Mouse (Mus musculus): ENCODE data around the gene Sc5d. TPM values are rescaled to one million over a fixed set of nuclear protein-coding genes. Genes with fewer than 3 reads are reported as not detected.

The Sc5d gene
- polyA plus RNA-seq, 1 experiment from 2014 or later: 44.7 TPM

DNA sequence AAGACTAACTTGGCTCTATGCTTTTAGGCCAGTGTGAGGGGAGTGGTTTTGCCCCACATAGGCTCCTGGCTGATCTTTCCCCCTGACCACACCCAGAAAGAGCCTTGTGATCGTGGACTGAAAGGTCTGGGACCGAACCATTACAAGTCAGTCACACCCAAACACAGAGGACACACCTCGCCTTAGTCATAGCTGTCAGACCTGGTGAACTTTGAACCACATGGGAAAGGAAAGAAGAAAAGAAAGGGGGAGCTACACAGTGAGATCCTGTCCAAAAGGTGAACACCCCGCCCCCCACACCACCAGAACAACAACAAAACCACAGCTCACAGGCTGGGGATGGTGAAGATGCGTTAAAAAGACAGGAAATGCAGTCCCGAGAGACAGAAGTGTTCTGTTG is 14.9 kb downstream of the Sc5d start:
- no peak for ATAC-seq (ENCODE audit: insufficient number of reproducible peaks, insufficient read depth, low FRiP score, low TSS enrichment, low read depth)

GRCm38 (mm10) chr9:42246688-42247087 is 17.4 kb downstream of the Sc5d start:
- WGBS: 85% methylated on average over 6 of the region's 6 CpGs
- Histone ChIP-seq H3K27me3 (no peaks in the 10 kb centered on the region), H3K36me3 (peaks cover 5% of the 10 kb centered on the region; the same call in 1 of the 2 replicates), H3K27ac (no peak overlapping the region), H3K4me2 (no peak overlapping the region), H3K9ac (no peak overlapping the region), H3K4me3 (no peak overlapping the region), H3K9me3 (no peaks in the 10 kb centered on the region), H3K4me1 (no peaks in the 10 kb centered on the region)
- ATAC-seq (ENCODE audit: insufficient number of reproducible peaks, insufficient read depth, low FRiP score, low TSS enrichment, low read depth): no peak

More for the DNA sequence above, 14.9 kb downstream of the Sc5d start:
- H3K27ac ChIP-seq: no peak overlapping the region
- H3K36me3 ChIP-seq: peaks cover 12% of the 10 kb centered on the region; the same call in 1 of the 2 replicates
- WGBS: 71% methylated on average over 6 of the region's 6 CpGs
- no peaks in the 10 kb centered on the region for H3K9me3 ChIP-seq
- H3K4me3 ChIP-seq: no peak overlapping the region
- H3K27me3 ChIP-seq: no peaks in the 10 kb centered on the region
- no peak overlapping the region for H3K4me2 ChIP-seq
- H3K9ac ChIP-seq: no peak overlapping the region
- no peaks in the 10 kb centered on the region for H3K4me1 ChIP-seq

DNA sequence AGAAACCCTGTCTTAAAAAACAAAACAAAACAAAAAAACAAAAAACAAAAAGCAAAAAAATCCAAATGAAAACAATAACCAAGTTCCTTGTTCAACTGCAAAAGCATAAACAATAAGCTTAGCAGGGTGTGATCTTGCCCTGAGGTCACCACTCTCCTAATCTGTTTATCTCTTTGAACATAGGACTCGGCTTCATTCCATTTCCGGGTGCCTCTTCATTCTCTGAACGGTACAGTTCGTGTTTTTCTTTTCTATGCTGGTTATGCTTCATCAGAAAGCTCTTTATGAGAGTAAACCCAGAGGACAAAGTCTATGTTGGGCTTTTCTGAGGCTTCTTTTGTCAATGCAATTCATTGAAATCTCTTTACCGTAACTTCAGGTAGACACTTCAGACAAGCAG is 19.9 kb downstream of the Sc5d start:
- no peaks in the 10 kb centered on the region for H3K36me3 ChIP-seq
- peaks cover 9% of the 10 kb centered on the region for H3K4me1 ChIP-seq
- 71% methylated on average over 5 of the region's 5 CpGs for WGBS
- no peaks in the 10 kb centered on the region for H3K27me3 ChIP-seq
- no peak overlapping the region for H3K4me3 ChIP-seq
- no peak overlapping the region for H3K27ac ChIP-seq
- no peak overlapping the region for H3K4me2 ChIP-seq
- no peak overlapping the region for H3K9ac ChIP-seq
- H3K9me3 ChIP-seq: no peaks in the 10 kb centered on the region
- ATAC-seq (ENCODE audit: insufficient number of reproducible peaks, insufficient read depth, low FRiP score, low TSS enrichment, low read depth): no peak

GRCm38 (mm10) chr9:42241021-42241420 is 23.0 kb downstream of the Sc5d start:
- no peaks in the 10 kb centered on the region for H3K36me3 ChIP-seq
- no peaks in the 10 kb centered on the region for H3K27me3 ChIP-seq
- H3K4me2 ChIP-seq: no peak overlapping the region
- WGBS: 75% methylated on average over 3 of the region's 3 CpGs
- H3K4me1 ChIP-seq: peaks cover 9% of the 10 kb centered on the region
- ATAC-seq (ENCODE audit: insufficient number of reproducible peaks, insufficient read depth, low FRiP score, low TSS enrichment, low read depth): no peak
- H3K27ac ChIP-seq: no peak overlapping the region
- H3K9me3 ChIP-seq: no peaks in the 10 kb centered on the region
- H3K9ac ChIP-seq: no peak overlapping the region
- H3K4me3 ChIP-seq: no peak overlapping the region

GRCm38 (mm10) chr9:42240583-42240992 is 23.5 kb downstream of the Sc5d start:
- ATAC-seq (ENCODE audit: insufficient number of reproducible peaks, insufficient read depth, low FRiP score, low TSS enrichment, low read depth): no peak
- no peaks in the 10 kb centered on the region for H3K36me3 ChIP-seq
- H3K9ac ChIP-seq: no peak overlapping the region
- H3K4me2 ChIP-seq: peak overlapping the region; percentile 45
- WGBS: 24% methylated on average over 11 of the region's 11 CpGs
- no peaks in the 10 kb centered on the region for H3K9me3 ChIP-seq
- H3K4me3 ChIP-seq: no peak overlapping the region
- H3K27ac ChIP-seq: no peak overlapping the region
- no peaks in the 10 kb centered on the region for H3K27me3 ChIP-seq
- peaks cover 9% of the 10 kb centered on the region for H3K4me1 ChIP-seq

DNA sequence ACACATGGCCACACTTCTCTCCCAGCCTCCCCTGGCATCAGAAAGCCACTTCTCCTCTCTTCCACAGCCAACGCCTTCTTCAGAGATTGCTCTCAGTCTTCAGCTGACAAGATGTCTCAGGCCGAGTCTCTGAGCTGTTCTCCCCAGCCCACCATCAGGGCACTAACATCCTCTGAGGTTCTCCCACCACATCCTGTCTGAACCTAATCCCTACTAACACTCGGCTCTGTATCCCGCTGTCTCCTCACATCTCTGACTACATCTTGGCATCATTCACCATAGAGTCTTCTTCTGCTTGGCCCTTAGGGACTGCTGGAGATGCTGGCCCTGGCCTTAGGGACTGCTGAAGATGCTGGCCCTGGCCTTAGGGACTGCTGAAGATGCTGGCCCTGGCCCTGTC is 25.2 kb downstream of the Sc5d start:
- Histone ChIP-seq H3K4me2 (no peak overlapping the region), H3K27ac (no peak overlapping the region), H3K36me3 (no peaks in the 10 kb centered on the region), H3K4me3 (no peak overlapping the region), H3K4me1 (peaks cover 9% of the 10 kb centered on the region), H3K9me3 (no peaks in the 10 kb centered on the region), H3K9ac (no peak overlapping the region), H3K27me3 (no peaks in the 10 kb centered on the region)
- no peak for ATAC-seq (ENCODE audit: insufficient number of reproducible peaks, insufficient read depth, low FRiP score, low TSS enrichment, low read depth)
- WGBS: 83% methylated on average over 4 of the region's 4 CpGs

- Histone ChIP-seq H3K27ac (no peak overlapping the region), H3K36me3 (no peaks in the 10 kb centered on the region), H3K9me3 (no peaks in the 10 kb centered on the region), H3K4me2 (no peak overlapping the region), H3K27me3 (no peaks in the 10 kb centered on the region), H3K4me1 (no peaks in the 10 kb centered on the region), H3K4me3 (no peak overlapping the region), H3K9ac (no peak overlapping the region)
- ATAC-seq (ENCODE audit: insufficient number of reproducible peaks, insufficient read depth, low FRiP score, low TSS enrichment, low read depth): no peak
- WGBS: 79% methylated on average over 5 of the region's 5 CpGs
Measured at GRCm38 (mm10) chr9:42231116-42231515, 32.9 kb downstream of the Sc5d start.

DNA sequence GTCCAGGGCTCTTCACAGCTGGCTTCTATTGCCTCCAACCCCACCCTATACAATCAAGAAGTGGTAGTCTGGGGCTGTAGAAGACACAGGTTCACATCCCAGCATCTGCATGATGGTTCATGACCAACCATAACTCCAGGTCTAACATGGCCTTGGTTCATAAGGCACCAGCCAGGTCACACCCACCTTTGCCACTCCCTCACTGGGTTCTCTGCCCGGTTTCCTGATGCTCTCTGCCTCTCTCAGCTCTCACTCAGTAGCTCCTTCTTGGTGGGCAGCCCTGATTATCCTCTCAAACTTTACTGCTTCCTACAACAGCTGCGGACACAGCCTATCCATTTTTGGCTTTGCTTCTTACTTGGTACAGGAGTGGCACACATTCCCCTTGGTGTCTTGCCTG is 33.7 kb downstream of the Sc5d start:
- Histone ChIP-seq H3K27ac (no peak overlapping the region), H3K4me2 (no peak overlapping the region), H3K4me3 (no peak overlapping the region), H3K4me1 (no peaks in the 10 kb centered on the region), H3K9ac (no peak overlapping the region), H3K36me3 (no peaks in the 10 kb centered on the region), H3K27me3 (no peaks in the 10 kb centered on the region), H3K9me3 (no peaks in the 10 kb centered on the region)
- WGBS: 86% methylated on average over 2 of the region's 2 CpGs
- ATAC-seq (ENCODE audit: insufficient number of reproducible peaks, insufficient read depth, low FRiP score, low TSS enrichment, low read depth): no peak

GRCm38 (mm10) chr9:42229465-42230110 is 34.5 kb downstream of the Sc5d start:
- no peak overlapping the region for H3K9ac ChIP-seq
- H3K27me3 ChIP-seq: no peaks in the 10 kb centered on the region
- ATAC-seq (ENCODE audit: insufficient number of reproducible peaks, insufficient read depth, low FRiP score, low TSS enrichment, low read depth): no peak
- H3K4me1 ChIP-seq: no peaks in the 10 kb centered on the region
- H3K9me3 ChIP-seq: no peaks in the 10 kb centered on the region
- H3K4me2 ChIP-seq: no peak overlapping the region
- no peak overlapping the region for H3K27ac ChIP-seq
- no peak overlapping the region for H3K4me3 ChIP-seq
- H3K36me3 ChIP-seq: no peaks in the 10 kb centered on the region
- WGBS: 69% methylated on average over 12 of the region's 12 CpGs

GRCm38 (mm10) chr9:42227804-42228203 is 36.3 kb downstream of the Sc5d start:
- no peak overlapping the region for H3K27ac ChIP-seq
- no peak overlapping the region for H3K4me3 ChIP-seq
- H3K9me3 ChIP-seq: no peaks in the 10 kb centered on the region
- H3K4me1 ChIP-seq: no peaks in the 10 kb centered on the region
- H3K36me3 ChIP-seq: no peaks in the 10 kb centered on the region
- no peak for ATAC-seq (ENCODE audit: insufficient number of reproducible peaks, insufficient read depth, low FRiP score, low TSS enrichment, low read depth)
- WGBS: 77% methylated on average over 1 of the region's 1 CpGs
- no peak overlapping the region for H3K4me2 ChIP-seq
- no peak overlapping the region for H3K9ac ChIP-seq
- H3K27me3 ChIP-seq: no peaks in the 10 kb centered on the region

- no peak overlapping the region for H3K4me3 ChIP-seq
- H3K4me1 ChIP-seq: no peaks in the 10 kb centered on the region
- no peaks in the 10 kb centered on the region for H3K27me3 ChIP-seq
- no peak overlapping the region for H3K27ac ChIP-seq
- WGBS: 49% methylated on average over 12 of the region's 12 CpGs
- H3K9ac ChIP-seq: no peak overlapping the region
- no peak overlapping the region for H3K4me2 ChIP-seq
- no peak for ATAC-seq (ENCODE audit: insufficient number of reproducible peaks, insufficient read depth, low FRiP score, low TSS enrichment, low read depth)
- no peaks in the 10 kb centered on the region for H3K36me3 ChIP-seq
- no peaks in the 10 kb centered on the region for H3K9me3 ChIP-seq
Measured at GRCm38 (mm10) chr9:42219001-42219660, 44.9 kb downstream of the Sc5d start.

GRCm38 (mm10) chr9:42217685-42218084 is 46.4 kb downstream of the Sc5d start:
- Histone ChIP-seq H3K36me3 (no peaks in the 10 kb centered on the region), H3K4me1 (no peaks in the 10 kb centered on the region), H3K27me3 (no peaks in the 10 kb centered on the region), H3K27ac (no peak overlapping the region), H3K4me2 (no peak overlapping the region), H3K9me3 (no peaks in the 10 kb centered on the region), H3K9ac (no peak overlapping the region), H3K4me3 (no peak overlapping the region)
- ATAC-seq (ENCODE audit: insufficient number of reproducible peaks, insufficient read depth, low FRiP score, low TSS enrichment, low read depth): no peak
- WGBS: 82% methylated on average over 10 of the region's 10 CpGs

Measured in embryonic facial prominence, embryonic 13.5 days (tissue).